Mouse (Mus musculus) adrenal gland, adult 8-10 months (tissue): ENCODE measurements around the gene Cdk5rap1. TPM values are rescaled to one million over a fixed set of nuclear protein-coding genes. Genes with fewer than 3 reads are reported as not detected.

Source experiments
- DNase-seq: peaks from one replicate; pipeline ENCODE4 v3.0.0; 2022
- total RNA-seq, 4 experiments: library from RNA; stranded (reverse); gene quantifications; 2 replicates each; pipeline ENCODE4 v1.2.4; 2022

The Cdk5rap1 gene
- 10 to 100 TPM; 13.7 to 25.4 (median 18.6) TPM for total RNA-seq

DNA sequence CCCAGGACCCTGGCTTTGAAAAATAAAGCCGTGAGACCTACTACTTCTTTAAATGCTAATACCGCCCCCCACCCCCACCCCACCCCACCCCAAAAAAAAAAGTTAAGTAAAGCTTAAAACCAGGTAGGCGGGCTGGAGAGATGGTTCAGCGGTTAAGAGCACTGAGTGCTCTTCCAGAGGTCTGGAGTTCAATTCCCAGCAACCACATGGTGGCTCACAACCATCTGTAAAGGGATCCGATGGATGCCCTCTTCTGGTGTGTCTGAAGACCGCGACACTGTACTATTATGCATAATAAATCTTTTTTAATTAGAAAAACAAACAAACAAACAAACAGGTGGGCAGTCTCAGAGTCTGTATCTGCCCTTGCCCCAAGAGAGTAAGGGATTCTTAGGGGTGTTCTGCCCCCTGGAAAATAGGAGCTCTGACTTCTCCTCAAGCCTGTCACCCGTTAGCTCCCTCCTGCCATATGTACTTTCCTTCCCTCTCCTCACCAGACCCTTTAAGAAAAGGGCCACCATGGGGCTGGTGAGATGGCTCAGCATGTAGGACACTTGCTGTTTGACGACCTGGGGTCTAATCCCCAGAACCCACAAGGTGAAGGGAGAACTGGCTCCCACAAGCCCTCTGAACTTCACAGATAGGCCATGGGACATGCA, at the start of gene Cdk5rap1:
Gene Cdk5rap1 (minus strand): TSS at position 169 of the 659 bp plus-strand sequence.
- DNase-seq = no peak

DNA sequence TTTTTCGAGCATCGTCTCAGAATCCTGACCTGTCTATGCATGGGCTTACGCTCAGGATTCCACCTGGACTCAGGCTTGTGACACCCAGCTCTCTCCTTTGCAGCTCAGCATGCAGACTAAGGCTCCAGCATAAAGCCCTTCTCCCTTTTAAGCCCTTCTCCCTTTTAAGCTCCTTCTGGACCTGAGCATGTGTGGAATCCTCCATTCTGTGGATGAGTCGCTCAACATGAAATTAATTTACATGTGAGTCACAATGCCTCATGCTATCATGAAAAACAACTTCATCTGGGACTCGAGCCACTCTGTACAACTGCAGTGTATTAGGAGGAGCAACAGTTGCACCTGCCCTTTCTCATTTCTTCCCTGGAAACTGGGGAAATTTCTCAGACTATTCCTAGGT, 49.4 kb upstream of the Cdk5rap1 start:
- DNase-seq = no peak

DNA sequence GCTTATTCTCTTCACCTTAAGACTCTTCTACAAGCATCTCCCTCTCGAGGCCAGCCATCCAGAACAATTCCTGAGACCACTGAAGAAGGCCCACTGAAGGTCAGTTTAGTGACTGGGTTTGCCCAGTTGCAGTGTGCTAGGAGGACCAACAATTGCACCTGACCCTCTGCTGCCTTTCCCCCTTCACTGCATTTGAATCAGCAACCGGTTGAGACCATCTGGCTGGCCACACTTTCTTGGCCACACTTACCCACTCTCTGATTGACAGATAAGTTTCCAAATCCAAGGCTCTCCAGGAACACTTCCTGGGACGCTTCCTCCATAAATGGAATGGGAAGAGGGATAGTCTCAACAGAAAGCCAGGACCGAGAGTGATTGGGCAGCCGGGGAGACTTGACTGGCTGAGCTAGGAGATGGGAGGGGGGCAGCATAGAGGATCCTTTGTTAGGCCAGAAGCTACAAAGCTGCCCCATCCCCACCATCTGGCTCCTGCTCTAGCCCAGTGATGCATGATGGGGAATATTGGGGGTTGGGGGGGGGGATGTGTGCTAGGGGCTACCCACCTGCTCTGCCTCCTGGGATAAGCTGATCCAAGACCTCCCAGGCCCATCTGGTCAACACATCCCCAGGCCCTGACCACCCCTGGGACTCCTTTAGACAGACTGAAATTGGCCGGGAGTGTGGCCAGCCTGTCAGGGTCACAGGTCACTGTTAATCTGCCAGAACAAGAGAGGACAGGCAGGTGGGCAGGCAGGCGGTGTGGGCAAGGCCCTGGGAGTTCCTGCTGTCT, 48.3 kb upstream of the Cdk5rap1 start:
- no peak for DNase-seq

DNA sequence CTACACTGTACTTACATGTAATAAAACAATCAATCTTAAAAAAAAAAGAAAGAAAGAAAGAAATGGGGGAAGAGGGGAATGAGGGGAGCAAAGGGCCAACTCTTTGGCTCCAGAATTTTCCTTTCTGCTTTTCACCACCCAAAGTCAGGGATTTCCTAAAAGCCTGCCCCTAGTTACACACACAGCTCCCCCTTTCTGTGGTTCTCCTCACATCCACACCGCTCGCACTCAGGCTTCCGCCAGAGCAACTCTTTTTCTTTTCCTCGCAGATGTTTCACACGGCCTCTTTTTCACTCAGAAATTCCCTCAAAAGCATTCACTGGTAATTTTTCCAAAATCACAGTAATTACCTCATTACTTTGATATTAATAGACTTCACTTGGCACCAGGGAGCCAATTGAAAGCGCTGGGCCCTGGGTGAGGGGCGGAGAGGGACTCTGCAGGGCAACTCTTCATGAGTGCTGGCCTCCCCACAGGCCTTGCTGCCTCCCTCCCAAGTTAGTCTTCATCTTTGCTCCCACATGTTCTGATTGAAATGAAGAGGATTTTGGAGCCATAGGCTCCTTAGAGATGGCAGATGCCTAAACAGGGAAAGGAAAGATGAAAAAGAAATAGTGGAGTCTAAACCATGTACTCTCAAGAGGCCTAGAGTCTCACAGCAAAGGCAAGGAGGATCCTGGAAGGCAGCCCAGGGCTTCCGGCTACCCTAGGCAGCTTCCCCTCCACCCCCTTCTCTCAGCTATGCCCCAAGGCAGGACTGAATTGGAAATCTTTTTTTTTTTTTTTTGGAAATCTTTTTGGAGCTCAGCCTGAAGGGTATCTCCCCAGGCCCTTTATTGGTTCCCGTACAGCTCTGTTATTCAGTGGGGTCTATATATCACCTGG, 47.1 kb upstream of the Cdk5rap1 start:
- DNase-seq = no peak

DNA sequence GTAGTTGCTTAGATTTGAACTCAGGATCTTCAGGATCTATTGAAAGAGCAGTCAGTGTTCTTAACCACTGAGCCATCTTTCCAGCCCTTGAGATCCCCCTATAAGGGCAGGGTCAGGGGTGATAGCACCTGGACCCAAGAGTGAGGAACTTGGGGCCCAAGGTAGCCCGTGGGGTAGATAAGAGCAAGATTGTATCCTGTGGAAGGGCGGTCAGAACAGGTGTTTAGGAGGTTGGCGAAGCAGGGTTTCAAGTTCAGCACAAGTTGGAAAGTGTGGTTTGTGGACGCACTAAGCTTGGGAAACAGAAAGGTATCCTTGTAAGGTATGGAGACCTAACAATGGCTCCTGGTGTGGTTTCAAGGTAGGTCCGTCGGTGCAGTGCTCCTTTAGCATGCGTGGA, 45.2 kb upstream of the Cdk5rap1 start:
- DNase-seq = no peak

DNA sequence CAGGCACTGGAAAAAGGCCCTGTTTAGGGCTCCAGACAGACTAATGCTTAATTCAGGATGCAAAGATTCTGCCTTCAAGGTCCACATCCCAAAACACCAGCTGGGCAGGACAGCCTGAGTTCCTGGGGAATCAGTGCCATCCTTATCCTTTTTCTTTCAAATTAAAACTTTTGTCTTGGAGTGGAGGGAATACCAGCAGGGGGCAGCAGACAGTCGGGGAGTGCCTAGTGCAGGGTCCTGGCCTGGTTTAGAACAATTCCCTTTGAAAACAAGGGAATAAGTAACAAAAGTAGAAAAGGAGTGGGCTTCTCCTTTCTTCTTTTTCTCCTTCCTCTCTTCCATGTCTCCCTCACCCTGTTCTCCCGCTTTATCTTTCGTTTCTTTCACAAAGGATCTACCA, 44.3 kb upstream of the Cdk5rap1 start:
- DNase-seq = peak; percentile 47

DNA sequence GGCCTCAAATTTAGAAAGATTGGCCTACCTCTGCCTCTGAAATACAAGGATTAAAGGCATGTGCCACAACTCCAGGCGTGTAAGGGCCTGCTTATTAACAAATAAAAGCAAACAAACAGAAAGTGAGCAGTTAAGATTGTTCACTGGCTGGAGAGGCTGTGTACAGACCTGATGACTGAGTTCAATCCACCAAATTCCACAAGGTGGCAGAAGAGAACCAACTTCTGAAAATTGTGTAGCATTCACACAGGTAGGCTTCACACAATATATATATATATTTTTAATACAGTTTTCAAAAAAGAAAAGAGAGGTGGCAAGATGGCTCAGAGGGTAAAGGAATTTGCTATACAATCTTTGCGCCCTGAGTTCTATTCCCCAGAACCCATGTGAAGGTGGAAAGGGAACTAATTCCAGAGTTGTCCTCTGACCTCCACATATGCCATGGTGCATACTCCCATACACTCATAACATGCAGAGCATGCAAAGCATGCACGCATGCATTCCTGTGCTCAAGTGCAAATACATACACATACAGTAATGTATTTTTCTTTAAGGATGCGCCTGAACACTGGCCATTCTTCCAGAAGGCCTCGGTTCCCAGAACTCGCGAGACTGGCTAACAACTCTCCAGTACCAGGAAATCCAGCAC, 39.3 kb upstream of the Cdk5rap1 start:
- DNase-seq = no peak

DNA sequence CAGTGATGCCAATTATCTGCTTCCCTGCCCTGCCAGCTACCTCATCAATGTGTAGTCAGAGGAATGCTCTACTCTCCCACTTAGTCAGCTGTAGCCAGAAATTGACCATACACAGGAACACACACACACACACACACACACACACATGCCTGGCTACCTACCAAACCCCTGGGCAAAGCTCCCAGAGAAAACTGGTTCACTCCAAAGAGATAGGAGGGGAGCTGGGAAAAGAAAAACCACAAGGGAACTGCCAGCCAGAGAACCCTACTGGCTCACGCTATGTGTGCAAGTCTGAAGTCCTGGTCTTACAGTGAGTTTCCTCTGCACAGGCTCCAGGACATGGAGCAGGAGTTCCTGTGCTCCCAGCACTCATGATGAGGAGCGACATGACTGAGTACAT, 37.5 kb upstream of the Cdk5rap1 start:
- DNase-seq = no peak

DNA sequence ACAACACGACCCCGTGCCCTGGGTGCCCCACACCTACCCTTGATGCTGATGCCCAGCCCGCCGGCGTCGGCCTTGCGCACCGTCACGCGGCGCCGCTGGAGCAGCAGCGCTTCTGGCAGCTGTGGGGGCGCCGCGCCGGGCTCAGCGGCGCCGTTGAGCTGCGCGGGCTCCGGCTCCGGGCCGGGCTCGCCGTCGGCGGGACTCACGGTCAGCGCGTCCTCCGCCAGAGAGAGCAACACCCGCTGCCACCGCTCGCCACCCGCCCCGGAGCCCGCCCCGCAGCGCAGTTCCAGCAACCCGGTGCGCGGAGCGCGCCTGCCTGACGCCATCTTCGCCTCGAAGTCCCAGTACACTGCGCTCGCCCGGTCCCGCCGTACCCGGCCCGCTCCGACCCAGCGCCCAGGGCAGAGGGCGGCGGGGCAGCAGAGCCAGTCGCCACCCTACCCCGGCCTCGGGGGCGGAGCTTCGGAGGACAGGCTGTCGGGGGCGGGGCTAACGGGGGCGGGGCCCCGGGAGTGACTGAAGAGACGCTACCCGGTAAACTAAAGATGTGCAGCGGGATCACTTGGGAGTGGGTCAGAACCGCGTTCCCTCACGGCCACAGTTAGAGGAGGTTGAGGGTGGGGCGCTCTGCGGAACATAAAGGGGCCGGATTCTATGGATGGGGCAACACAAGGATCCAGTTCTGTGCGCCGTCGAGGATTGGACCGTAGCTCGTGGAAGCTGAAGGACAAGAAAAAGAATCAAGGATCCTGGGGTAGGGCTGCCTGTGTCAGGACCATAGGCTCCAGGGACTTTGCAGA, 35.0 kb upstream of the Cdk5rap1 start, which contains the start of gene Snta1:
Gene Snta1 (minus strand): TSS at position 457 of the 803 bp plus-strand sequence.
- DNase-seq = peak; percentile 83

DNA sequence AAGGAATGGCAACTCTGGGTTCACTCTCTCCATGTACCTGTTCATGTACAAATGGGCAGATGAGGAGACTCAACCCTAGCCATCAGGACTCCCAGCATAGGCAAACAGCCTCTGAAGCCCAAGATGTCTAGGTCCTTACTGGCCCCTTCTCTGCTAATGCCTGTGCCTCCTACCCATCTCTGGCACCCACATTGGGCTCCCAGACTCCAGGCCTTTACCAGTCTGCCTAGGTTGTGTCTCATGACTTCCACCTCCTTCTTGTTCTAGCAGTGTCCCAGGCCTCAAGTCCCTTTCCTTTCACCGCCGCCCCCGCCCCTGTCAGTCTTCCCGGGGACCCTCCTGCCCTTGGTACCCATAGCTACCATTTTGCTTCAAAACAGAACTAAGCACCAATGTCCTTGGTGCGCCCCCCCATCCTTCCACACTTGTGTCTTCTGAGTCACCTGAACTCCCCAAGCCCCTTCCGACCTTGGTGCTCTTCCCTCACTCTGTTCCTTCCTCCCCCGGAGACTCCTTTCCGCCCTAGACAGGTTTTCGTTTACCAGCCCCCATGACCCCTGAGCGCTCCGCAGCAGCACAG, 34.3 kb upstream of the Cdk5rap1 start:
- DNase-seq = peak; percentile 29

DNA sequence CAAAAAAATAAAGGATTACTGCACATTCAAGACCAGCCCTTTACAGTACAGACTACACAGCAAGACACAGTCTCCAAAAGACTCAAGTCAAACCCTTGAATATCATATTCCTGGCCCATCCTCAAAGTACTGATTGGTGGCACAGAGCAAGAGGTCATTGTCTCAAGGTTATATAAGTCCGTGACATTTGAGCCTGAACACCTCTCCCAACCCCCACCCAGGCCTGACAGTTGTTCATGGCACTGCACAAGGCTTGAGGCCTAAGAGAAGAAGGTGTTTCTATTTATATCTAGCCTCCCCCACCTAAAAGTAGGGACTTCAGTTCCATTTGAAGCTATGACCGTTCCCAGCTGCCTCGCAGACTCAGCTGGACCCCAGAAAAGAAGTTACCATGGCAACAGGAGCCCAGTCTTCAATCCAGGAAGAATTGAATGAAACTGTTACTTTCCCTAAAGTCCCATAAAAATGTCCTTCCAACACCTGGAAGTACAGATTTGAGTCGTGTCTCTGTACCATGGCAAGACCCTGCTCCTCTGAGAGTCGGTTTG, 32.7 kb upstream of the Cdk5rap1 start:
- no peak for DNase-seq

DNA sequence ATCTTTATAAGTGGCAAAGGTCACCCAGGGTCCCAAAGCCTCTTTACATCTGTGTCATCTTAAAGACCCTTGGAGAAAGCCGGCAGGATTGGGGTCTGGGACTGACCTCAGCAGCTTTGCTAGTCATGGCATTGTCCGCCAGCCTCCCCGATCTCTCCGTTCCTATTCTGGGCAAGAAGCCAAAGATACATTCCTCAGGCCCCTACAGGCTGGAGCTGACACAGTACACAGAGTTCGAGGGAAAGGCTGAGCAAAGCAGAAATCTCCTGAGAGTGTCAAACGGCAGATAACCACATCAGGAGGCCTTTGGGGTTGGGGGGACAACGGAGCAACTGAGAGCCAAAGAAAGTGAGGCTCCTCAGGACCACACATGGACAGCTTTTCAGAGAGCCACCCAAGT, 30.0 kb upstream of the Cdk5rap1 start:
- DNase-seq = peak; percentile 43

DNA sequence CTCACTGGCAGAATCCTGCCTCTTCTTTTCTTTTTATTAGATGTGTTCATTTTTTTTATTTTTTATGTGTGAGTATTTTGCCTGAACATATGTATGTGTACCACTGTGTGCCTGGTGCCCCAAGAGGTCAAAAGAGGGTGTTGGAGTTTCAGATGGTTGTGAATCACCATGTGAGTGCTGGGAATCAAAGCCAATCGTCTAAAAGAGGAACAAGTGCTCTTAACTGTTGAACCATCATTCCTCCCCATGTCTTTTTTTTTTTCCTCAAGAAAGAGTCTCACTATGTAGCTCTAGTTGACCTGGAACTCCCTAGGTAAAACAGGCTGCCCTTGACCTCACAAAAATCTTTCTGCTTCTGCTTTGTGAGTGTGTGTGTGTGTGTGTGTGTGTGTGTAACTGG, 29.2 kb upstream of the Cdk5rap1 start:
- no peak for DNase-seq

DNA sequence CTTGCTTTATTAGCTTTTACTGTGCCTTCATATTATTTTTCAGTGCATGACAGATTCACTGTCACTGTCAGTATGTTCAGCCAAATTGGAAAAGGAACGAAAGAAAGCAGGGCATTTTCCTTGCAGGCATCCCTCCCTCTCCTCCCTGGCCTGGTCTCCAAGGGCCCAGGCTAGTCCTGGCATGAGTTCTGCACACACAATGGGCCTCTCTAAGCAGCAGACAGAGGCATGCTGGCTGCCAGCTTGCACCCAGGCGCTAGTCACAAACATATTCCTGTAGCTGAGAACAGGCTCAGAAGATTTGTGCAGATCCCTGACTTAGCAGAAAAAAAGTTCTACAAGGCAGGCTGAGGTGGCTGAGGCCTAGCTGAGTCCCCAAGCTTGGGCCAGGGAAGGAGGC, 26.5 kb upstream of the Cdk5rap1 start:
- DNase-seq = no peak

DNA sequence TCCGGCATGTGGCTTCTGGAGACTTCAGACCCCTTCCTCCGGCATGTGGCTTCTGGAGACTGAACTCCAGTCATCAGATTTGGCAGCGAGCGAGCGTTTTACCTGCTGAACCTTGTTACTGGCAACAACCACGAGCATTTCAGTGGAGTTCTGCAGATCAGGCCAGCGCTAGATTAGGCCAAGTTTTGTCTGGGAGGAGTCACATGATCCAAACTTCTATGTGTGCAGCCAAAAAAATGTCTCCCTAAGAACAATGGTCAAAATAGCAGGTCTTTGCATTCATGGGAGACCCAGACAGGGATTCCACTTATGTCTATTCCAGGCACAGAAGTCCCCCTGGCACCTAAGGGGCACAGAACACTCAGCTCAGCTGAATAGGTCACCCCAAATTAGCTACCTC, 25.5 kb upstream of the Cdk5rap1 start:
- DNase-seq = no peak

DNA sequence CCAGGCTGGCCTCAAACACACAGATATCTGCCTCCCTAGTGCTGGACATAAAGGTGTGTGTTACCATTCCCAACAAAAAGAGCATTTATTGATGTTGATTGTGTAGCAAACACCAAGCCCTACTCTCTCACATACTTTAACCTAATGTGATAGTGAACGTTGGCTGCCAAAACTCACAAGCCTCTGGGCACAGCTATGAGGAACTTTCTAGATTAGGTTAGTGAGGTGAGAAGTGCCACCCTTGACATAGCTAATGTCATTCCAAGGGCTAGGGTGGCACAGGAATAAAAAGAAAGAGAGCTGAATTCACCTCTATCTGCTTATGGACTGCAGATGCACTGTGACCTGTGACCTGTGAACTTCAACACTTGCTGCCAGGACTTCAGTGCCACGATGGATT, 23.7 kb upstream of the Cdk5rap1 start:
- no peak for DNase-seq

DNA sequence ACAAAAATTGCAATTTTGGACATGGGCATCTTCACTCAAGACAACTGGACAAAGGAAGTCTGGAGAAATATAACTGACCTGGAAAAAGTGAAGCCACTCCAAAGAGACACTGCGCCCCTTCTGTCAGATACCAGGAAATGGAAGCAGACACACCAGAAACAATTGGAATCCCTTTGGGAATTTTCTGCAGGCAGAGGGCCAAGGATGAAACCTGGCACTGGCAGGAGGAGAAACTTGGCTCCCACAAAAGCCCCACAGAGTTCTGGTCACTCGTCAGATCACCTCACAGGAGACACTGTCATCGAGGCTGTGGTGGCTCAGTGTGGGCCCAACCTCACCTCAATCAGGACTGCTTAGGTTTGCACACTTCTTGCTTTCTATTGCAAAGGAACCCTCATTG, 21.8 kb upstream of the Cdk5rap1 start:
- no peak for DNase-seq

DNA sequence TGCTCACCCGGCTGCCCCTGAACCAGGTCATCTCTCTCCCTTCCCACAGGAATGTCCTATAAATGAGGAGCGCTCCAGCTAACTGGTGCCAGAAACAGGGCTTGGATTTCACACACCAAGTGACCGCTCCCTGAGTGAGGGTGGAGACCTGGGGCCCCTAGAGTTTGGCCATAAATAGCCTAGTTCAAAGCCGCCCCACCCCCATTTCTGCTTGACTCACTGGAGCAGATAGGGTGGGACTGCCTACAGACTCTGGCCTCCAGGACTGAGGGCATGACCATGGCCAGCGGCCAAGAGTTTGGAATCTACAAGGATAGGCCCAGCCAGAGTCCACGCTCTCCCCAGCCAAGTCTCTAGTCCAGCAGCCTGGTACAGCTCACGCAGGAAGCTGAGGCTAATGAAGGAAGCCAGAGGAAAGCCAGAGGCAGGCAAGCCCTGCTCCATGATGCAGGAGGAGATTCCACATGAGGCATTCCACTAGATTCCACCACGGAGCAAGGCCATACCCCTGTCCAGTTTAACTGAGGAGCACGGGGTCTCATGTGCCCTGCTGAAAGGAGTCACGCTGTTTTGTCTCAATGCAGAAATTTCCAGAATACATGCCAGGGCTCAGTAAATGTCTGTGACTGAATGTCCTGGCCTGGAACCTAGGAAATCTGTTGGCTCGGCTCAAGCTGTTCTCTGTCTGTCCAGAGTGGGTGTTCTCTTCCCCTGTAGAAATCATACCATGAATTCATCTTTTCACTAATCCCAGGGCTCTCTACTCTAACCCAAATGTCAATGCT, 17.6 kb upstream of the Cdk5rap1 start:
- DNase-seq = peak; percentile 95

DNA sequence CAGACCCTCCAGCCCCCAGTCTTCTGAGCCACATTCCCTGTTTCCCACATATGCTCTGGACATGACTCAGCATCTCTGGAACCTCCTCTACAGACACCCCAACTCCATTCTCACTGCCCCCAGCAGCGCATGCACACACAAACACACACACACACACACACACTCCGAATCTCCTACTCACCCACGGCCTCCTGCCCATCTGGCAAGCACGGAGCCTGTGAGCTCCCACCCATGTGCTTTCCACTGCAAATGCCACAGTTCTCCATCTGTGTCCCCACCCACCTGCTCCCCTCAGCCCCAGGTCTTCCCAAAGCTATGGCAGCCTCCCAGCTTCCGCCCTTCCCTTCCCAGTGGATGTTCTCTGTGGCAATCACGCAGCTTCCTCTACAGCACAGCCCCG, 6.3 kb upstream of the Cdk5rap1 start:
- DNase-seq = no peak
